Mouse (Mus musculus): Measurements from ENCODE around the gene Polr1d. TPM values are rescaled to one million over a fixed set of nuclear protein-coding genes. Genes with fewer than 3 reads are reported as not detected.

Gene Polr1d
- polyA plus RNA-seq, 1 experiment from 2014 or later = 68.0 TPM

DNA sequence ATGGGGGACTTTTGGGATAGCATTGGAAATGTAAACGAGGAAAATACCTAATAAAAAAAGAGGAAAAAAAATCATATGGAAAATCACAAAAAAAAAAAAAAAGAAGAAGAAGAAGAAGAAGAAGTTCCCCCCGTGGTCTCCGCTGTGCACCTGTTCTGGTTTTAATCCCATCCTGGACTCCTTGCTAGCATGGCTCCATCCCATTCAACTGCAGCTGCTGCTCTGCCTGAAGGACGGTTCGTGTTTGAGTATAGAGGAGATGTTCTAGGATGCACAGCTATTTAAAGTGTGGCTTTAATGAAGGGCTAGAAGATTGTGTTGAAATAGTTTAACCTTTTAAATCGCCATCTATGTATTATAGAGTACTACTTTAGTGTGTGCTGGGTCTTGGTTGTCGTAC is 15.6 kb downstream of the Polr1d start:
- H3K9ac ChIP-seq = no peak overlapping the region
- H3K4me2 ChIP-seq = no peak overlapping the region
- peaks cover 4% of the 10 kb centered on the region; the same call in 1 of the 2 replicates for H3K36me3 ChIP-seq (replicated peaks)
- no peaks in the 10 kb centered on the region for H3K4me1 ChIP-seq (replicated peaks)
- H3K27ac ChIP-seq (replicated peaks) = no peak overlapping the region
- ATAC-seq (ENCODE audit: insufficient read depth) = no peak
- 75% methylated on average over 7 of the region's 7 CpGs for WGBS (ENCODE audit: insufficient replicate concordance)
- H3K4me3 ChIP-seq (replicated peaks) = no peak overlapping the region
- H3K27me3 ChIP-seq = no peaks in the 10 kb centered on the region
- H3K9me3 ChIP-seq (replicated peaks) = no peaks in the 10 kb centered on the region

DNA sequence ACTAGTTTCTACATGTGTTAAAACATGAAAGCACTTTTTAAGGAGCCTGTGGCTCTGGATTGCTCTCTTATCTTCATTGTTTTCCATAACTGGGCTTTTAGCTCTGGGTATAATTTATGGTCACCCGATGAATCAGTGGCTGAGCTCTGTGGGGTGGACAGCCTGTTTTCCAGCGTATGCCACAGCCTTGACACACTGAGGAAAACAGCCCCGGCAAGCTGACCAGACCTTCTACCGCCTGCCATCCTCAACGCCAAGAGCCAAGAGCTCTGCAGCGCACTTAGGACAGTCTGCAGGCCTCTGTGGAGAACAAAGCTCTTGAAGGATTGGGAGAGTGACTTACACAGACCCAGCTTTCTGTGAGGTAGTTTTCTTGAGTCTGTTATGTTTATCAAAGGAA is 17.4 kb downstream of the Polr1d start:
- Histone ChIP-seq H3K36me3 (replicated peaks) (0 out of 2 replicates have a peak, but pooled peaks cover 11% of the 10 kb centered on the region), H3K27me3 (no peaks in the 10 kb centered on the region), H3K4me3 (replicated peaks) (no peak overlapping the region), H3K9ac (no peak overlapping the region), H3K4me1 (replicated peaks) (no peaks in the 10 kb centered on the region), H3K4me2 (no peak overlapping the region), H3K27ac (replicated peaks) (no peak overlapping the region), H3K9me3 (replicated peaks) (no peaks in the 10 kb centered on the region)
- no peak for ATAC-seq (ENCODE audit: insufficient read depth)
- 82% methylated on average over 6 of the region's 6 CpGs for WGBS (ENCODE audit: insufficient replicate concordance)

DNA sequence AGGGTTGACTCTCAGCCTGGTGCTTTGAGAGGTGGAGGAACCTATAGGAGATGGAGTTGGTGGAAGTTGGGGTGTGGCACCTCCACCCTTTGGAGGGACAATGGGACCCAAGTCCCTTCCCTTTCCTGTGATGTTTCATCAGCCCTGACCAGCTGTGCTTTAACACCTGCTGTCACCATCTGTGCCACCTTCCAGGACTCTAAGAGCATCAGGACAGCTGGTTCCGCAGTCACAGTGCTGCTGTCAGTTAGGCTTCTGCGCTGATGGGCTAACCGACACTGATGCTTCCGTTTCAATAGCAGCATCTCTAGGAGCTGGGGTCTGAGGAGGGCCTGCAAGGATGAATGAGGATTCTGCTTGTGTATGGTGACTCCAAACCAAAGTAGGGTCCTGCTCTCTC is 19.7 kb downstream of the Polr1d start:
- H3K9ac ChIP-seq = no peak overlapping the region
- H3K36me3 ChIP-seq (replicated peaks) = peaks cover 11% of the 10 kb centered on the region; the same call in 1 of the 2 replicates
- no peaks in the 10 kb centered on the region for H3K4me1 ChIP-seq (replicated peaks)
- 92% methylated on average over 4 of the region's 4 CpGs for WGBS (ENCODE audit: insufficient replicate concordance)
- no peaks in the 10 kb centered on the region for H3K9me3 ChIP-seq (replicated peaks)
- no peak overlapping the region for H3K27ac ChIP-seq (replicated peaks)
- no peaks in the 10 kb centered on the region for H3K27me3 ChIP-seq
- ATAC-seq (ENCODE audit: insufficient read depth) = no peak
- no peak overlapping the region for H3K4me3 ChIP-seq (replicated peaks)
- no peak overlapping the region for H3K4me2 ChIP-seq

DNA sequence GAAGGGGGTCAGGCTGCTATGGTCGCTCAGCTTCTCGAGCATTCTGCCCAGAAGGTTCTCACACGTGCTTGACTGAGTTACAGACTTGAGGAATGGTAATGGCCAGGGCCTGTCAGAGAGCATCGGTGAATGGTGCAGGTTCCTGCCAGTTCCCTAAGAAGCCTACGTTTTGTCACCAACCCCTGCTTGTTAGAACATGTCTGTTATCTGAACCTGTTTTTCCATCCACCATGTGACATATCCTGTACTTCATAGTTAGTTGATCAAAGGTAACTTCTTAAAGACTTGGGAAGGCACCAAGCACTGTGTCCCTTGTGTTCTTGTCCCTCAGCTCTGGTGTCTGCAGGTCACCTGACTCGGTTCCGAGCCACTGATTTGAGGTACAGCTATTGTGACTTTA is 21.8 kb downstream of the Polr1d start:
- Histone ChIP-seq H3K27ac (replicated peaks) (no peak overlapping the region), H3K9ac (no peak overlapping the region), H3K9me3 (replicated peaks) (no peaks in the 10 kb centered on the region), H3K4me3 (replicated peaks) (no peak overlapping the region), H3K4me1 (replicated peaks) (no peaks in the 10 kb centered on the region), H3K36me3 (replicated peaks) (peaks cover 17% of the 10 kb centered on the region; the same call in 1 of the 2 replicates), H3K4me2 (no peak overlapping the region), H3K27me3 (no peaks in the 10 kb centered on the region)
- ATAC-seq (ENCODE audit: insufficient read depth) = no peak
- 73% methylated on average over 7 of the region's 7 CpGs for WGBS (ENCODE audit: insufficient replicate concordance)

DNA sequence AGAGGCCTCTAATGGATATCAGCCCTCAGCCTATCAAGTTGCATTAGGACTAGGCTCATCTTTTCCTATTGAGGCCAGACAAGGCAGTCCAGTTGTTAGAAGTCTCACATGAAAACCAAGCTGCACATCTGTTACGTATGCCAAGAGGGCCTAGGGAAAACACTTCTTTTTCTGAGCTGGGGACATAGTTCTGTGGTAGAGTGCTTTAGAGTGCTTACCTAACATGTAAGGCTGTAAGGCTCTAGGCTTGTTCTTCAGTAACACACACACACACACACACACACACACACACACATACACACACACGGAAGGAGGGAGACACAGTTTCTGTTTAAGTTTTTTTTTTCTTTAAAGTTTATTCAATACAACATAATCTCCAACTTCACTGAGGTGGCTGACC is 23.3 kb downstream of the Polr1d start:
- H3K9me3 ChIP-seq (replicated peaks) = no peaks in the 10 kb centered on the region
- H3K4me3 ChIP-seq (replicated peaks) = no peak overlapping the region
- peaks cover 21% of the 10 kb centered on the region for H3K36me3 ChIP-seq (replicated peaks)
- WGBS (ENCODE audit: insufficient replicate concordance) = 65% methylated on average over 2 of the region's 2 CpGs
- H3K4me1 ChIP-seq (replicated peaks) = no peaks in the 10 kb centered on the region
- no peaks in the 10 kb centered on the region for H3K27me3 ChIP-seq
- no peak for ATAC-seq (ENCODE audit: insufficient read depth)
- no peak overlapping the region for H3K4me2 ChIP-seq
- no peak overlapping the region for H3K9ac ChIP-seq
- H3K27ac ChIP-seq (replicated peaks) = no peak overlapping the region

DNA sequence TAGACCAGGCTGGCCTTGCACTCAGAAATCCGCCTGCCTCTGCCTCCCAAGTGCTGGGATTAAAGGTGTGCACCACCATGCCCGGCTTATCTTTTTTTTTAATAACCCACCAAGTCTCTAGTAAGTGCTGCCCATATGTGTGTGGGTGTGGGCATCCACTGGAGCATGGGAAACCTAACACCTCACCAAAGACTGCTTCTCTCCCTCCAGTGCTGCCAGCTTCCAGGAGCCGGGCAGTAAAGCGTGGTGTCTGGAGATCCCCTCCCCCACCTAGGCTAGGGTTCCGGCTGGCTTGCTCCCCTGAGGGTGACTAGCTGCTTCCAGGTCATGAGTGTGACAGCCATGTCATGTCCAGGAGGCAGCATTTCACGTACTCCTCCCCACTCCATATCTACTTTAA is 25.4 kb downstream of the Polr1d start:
- Histone ChIP-seq H3K36me3 (replicated peaks) (peaks cover 35% of the 10 kb centered on the region), H3K27ac (replicated peaks) (no peak overlapping the region), H3K9me3 (replicated peaks) (no peaks in the 10 kb centered on the region), H3K9ac (no peak overlapping the region), H3K4me2 (no peak overlapping the region), H3K4me3 (replicated peaks) (no peak overlapping the region), H3K4me1 (replicated peaks) (no peaks in the 10 kb centered on the region), H3K27me3 (no peaks in the 10 kb centered on the region)
- no peak for ATAC-seq (ENCODE audit: insufficient read depth)
- 76% methylated on average over 6 of the region's 6 CpGs for WGBS (ENCODE audit: insufficient replicate concordance)

DNA sequence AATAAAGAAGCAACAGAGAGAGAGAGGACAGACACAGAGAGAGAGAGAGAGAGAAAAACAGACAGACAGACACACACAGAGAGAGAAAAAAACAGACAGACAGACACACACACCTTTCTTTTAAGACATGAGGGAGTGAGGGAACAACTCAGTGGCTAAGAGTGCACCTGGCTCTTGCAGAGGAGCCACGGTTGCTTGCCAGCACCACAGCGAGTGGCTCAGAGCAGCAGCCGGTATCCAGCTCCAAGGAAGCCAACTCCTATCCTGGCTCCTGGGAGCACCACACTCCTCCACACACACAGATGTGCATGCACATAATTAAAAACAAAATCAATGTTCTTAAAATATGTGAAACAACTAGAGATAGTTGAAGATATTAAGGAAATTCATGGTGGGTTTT is 30.4 kb downstream of the Polr1d start:
- no peak overlapping the region for H3K4me2 ChIP-seq
- H3K9ac ChIP-seq = no peak overlapping the region
- no peak overlapping the region for H3K27ac ChIP-seq (replicated peaks)
- H3K4me3 ChIP-seq (replicated peaks) = no peak overlapping the region
- H3K4me1 ChIP-seq (replicated peaks) = no peaks in the 10 kb centered on the region
- ATAC-seq (ENCODE audit: insufficient read depth) = no peak
- H3K9me3 ChIP-seq (replicated peaks) = no peaks in the 10 kb centered on the region
- peaks cover 65% of the 10 kb centered on the region for H3K36me3 ChIP-seq (replicated peaks)
- no peaks in the 10 kb centered on the region for H3K27me3 ChIP-seq
- 89% methylated on average over 3 of the region's 3 CpGs for WGBS (ENCODE audit: insufficient replicate concordance)

DNA sequence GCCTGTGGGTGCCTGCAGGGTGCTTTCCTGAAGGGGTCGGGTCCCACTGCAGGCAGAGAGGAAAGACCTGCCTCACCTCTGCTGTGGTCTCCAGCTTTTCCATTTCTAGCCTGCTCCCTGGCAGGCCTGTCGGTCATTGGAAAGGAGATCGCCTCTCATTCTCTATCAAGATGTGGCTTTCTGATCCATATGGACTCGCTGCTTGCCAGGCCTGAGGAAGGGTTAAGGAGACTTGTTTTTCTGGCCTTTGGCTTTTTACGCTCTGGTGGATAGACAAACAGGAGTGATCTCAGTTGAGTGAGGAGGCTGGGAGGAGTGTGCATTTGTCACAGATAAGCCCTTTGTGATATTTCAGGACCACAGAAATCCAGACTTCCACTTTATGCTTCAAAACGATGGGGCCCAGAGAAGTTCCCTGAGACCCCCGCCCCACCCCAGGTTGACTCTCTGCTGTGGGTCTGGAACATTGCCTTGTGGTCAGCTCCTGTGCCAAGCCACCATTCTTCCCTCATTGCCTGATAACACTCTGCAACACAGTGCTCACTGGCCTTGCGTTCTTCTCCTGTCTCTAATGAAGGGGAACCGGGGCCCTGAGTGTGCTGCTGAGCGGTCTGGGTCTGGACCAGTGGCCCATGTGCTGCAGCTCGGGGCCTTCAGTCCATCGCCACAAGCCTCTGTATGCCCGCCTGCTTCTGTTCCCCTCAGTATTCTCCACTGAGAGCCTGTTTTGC is 32.2 kb downstream of the Polr1d start:
- Histone ChIP-seq H3K36me3 (replicated peaks) (peaks cover 57% of the 10 kb centered on the region), H3K4me1 (replicated peaks) (no peaks in the 10 kb centered on the region), H3K4me3 (replicated peaks) (no peak overlapping the region), H3K9ac (no peak overlapping the region), H3K9me3 (replicated peaks) (no peaks in the 10 kb centered on the region), H3K27me3 (no peaks in the 10 kb centered on the region), H3K4me2 (no peak overlapping the region), H3K27ac (replicated peaks) (no peak overlapping the region)
- 86% methylated on average over 13 of the region's 13 CpGs for WGBS (ENCODE audit: insufficient replicate concordance)
- ATAC-seq (ENCODE audit: insufficient read depth) = no peak

DNA sequence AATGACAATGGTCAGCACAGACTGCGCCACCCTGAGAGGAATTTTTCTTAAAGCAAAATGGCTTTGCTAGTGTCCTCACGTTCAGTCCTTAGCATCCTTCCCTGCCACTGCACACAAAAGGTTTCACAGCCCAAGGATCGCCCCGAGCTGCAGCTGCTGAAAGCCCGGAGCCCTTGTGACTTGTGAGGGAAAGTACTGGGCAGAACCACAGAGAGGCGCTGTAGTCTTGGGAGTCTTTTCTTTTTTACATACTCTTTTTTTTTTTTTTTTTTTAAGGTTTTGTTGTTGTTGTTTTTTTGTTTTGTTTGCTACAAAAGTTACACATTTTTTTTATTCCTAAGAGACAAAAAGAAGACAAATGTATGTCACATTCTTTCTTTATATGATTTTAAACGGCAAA is 37.9 kb downstream of the Polr1d start:
- H3K4me3 ChIP-seq (replicated peaks) = no peak overlapping the region
- H3K36me3 ChIP-seq (replicated peaks) = peaks cover 18% of the 10 kb centered on the region
- no peak overlapping the region for H3K9ac ChIP-seq
- no peaks in the 10 kb centered on the region for H3K27me3 ChIP-seq
- H3K4me1 ChIP-seq (replicated peaks) = no peaks in the 10 kb centered on the region
- peaks cover 3% of the 10 kb centered on the region for H3K9me3 ChIP-seq (replicated peaks)
- no peak overlapping the region for H3K4me2 ChIP-seq
- H3K27ac ChIP-seq (replicated peaks) = no peak overlapping the region
- 70% methylated on average over 7 of the region's 7 CpGs for WGBS (ENCODE audit: insufficient replicate concordance)
- ATAC-seq (ENCODE audit: insufficient read depth) = no peak

DNA sequence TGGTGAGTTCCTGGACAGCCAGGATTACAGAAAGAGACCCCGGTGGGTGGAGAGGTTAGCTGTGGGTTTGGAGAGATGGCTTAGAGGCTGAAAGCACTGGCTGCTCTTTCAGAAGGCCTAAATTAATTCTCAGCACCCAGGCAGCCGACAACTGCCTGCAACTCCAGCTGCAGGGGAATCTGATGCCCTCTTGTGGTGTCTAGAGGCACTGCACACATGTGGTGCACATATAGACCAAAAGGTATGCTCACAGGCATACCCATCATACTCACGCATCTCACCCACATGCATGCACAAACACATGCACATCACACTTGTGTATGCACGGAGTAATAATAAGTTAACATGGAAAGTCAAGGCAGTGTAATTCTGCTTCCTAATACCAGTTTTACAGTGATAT is 38.8 kb downstream of the Polr1d start:
- H3K36me3 ChIP-seq (replicated peaks) = peaks cover 11% of the 10 kb centered on the region
- no peak overlapping the region for H3K4me3 ChIP-seq (replicated peaks)
- no peak overlapping the region for H3K9ac ChIP-seq
- H3K9me3 ChIP-seq (replicated peaks) = peaks cover 4% of the 10 kb centered on the region
- no peak overlapping the region for H3K27ac ChIP-seq (replicated peaks)
- 77% methylated on average over 4 of the region's 4 CpGs for WGBS (ENCODE audit: insufficient replicate concordance)
- no peaks in the 10 kb centered on the region for H3K4me1 ChIP-seq (replicated peaks)
- H3K4me2 ChIP-seq = no peak overlapping the region
- H3K27me3 ChIP-seq = no peaks in the 10 kb centered on the region
- ATAC-seq (ENCODE audit: insufficient read depth) = no peak

DNA sequence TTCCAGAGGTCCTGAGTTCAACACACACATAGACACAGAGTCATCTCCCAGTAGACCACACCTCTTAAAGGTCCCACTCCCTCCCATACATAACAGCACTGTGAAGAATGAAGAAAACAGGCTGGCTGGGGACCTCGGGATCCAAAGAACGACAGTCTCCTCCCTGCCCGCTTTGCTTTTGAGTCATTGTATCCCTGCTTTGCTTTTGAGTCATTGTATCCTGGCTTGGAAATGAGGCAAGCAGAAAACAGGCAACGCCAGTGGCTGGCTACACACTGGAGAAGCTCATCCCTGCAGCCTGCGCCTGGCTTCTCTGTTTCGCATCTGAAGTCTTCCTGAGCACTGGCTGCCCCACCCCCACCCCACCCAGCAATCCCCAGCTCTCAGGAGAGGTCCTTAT is 40.2 kb downstream of the Polr1d start:
- H3K4me2 ChIP-seq = no peak overlapping the region
- no peak for ATAC-seq (ENCODE audit: insufficient read depth)
- WGBS (ENCODE audit: insufficient replicate concordance) = 28% methylated on average over 6 of the region's 6 CpGs

DNA sequence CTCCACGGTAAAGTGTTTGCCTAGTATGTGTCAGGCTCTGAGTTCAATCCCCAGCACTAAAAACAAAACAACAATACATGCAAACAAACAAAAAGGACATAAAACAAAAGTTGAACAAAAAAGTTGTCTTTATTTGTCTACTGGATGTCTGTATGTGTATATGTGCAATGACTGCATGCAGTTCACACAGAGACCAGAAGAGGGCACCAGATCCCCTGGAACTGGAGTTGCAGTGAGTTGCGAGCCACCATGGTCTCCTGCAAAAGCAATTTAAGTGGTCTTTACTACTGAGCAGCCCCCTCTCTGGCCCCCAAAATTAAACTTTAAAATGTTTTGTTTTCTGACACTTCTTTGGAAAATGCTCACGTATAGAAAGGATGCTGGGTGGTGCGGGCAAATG is 44.3 kb downstream of the Polr1d start:
- Histone ChIP-seq H3K9ac (no peak overlapping the region), H3K4me2 (no peak overlapping the region), H3K36me3 (replicated peaks) (no peaks in the 10 kb centered on the region), H3K4me1 (replicated peaks) (no peaks in the 10 kb centered on the region), H3K27ac (replicated peaks) (no peak overlapping the region), H3K27me3 (no peaks in the 10 kb centered on the region), H3K9me3 (replicated peaks) (0 out of 2 replicates have a peak, but pooled peaks cover 6% of the 10 kb centered on the region), H3K4me3 (replicated peaks) (no peak overlapping the region)
- ATAC-seq (ENCODE audit: insufficient read depth) = no peak
- WGBS (ENCODE audit: insufficient replicate concordance) = 72% methylated on average over 4 of the region's 4 CpGs

More for the DNA sequence above, 40.2 kb downstream of the Polr1d start:
- Histone ChIP-seq H3K9me3 (replicated peaks) (peaks cover 10% of the 10 kb centered on the region), H3K36me3 (replicated peaks) (peaks cover under 1% of the 10 kb centered on the region), H3K9ac (no peak overlapping the region), H3K4me1 (replicated peaks) (no peaks in the 10 kb centered on the region), H3K27me3 (no peaks in the 10 kb centered on the region), H3K4me3 (replicated peaks) (no peak overlapping the region), H3K27ac (replicated peaks) (no peak overlapping the region)
